Mouse (Mus musculus) embryo, embryonic 10.5 days (tissue): ENCODE results near the gene Gm3594.
"Not testable (repeated sequence)": the region's sequence is repeated elsewhere in the genome, so short reads cannot be mapped to it uniquely, and the experiment has no call there.

Experiments
- DNase-seq: peaks from one replicate; pipeline ENCODE4 v3.0.0-alpha.2; 2015; ENCODE audit warnings: low spot score

Gene Gm3594

DNA sequence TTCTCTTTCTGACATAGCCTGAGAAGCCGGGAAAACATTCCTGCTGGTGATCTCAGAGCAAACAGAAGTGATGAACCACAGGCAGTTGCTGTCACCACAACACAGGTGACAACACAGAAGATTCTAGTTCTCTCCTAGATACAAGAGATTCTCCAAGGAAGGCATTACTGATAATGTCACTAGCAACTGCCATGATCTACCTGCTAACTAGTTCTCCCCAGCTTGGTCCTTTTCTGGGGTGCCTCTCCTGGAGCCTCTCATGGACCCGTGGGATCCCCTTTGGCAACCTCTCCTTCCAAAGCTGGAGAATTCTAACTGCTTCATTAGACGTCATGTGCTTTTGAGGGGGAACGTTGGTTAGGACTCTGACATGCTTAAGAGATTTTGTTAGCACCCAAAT, at the start of gene Gm3594:
Gene Gm3594, minus strand, starts transcription at position 101 of the 400 bp plus-strand sequence.
- not testable (repeated sequence) for DNase-seq

DNA sequence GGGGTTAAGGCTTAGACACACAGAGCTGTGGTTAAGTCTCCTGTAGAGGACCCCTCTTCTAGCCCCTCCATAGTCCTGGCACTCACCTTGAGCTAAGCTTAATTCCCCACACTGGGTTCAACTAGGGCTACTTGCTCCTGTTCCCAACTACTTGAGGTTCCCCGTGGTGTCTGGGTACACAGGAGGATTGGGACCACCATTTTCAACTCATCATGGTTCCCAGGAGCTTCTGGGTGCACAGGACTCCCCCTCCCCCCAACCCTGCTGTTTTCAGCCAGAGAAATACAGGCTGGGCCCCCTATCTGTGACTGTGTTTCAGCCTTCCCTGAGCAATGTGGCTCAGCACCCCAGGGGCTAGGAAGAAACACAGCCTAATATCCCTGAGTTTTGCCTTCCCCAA, 41.9 kb upstream of the Gm3594 start:
- DNase-seq: not testable (repeated sequence)

DNA sequence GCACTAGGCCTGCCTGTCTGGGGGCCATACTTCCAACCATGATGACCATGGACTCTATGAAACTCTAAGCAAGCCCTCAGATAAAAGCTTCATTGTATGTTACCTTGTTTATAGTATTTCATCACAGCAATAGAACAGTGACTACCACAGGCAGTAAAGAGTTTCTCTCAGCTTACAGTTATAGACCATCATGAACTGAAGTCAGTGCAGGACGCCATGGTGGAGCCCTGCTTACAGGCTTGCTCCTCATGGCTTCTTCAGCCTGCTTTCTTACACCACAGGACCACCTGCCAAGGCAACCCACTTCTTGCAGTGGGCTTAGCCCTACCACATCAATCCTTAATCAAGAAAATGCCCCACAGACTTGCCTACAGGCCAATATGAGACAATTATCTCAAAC, 41.1 kb upstream of the Gm3594 start:
- not testable (repeated sequence) for DNase-seq

DNA sequence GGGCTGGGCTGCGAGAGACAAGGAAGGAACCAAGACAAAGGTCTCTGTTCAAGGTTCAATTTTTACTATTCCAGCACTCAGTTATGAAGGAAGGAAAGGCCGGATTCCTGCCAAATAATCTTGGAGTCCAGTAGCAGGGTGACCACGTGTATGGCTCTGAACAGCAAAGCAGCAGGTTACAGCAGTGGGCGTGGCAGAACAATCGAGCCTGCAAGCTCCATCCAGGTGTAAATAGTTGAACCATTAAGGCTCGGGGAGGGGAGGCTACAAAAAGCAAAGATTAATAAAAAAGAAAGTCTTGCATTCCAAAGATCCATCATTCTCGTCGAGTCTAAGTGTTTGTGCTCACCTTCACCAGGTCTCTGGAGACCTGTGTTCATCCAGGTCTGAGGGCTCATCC, 37.7 kb upstream of the Gm3594 start:
- DNase-seq: not testable (repeated sequence)

GRCm38 (mm10) chr14:6471856-6472255, 27.4 kb upstream of the Gm3594 start:
- not testable (repeated sequence) for DNase-seq

DNA sequence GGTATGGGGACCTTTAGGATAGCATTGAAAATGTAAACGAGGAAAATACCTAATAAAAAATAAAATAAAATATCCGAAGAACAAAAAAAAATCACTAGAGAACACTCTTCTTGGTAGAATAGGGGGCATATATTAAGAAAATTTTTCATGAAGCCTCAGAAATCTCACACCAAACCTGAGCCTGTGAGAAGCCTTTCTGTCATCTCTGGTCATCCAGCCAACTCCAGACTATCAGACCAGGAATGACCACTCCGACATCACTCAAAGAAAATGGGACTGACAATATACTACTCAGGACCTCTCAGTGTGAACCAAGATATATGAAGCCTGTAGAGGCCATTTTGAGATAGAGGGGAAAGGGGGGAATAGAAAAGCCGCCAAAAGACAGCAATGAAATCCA, 3.6 kb downstream of the Gm3594 start:
- DNase-seq: not testable (repeated sequence)

DNA sequence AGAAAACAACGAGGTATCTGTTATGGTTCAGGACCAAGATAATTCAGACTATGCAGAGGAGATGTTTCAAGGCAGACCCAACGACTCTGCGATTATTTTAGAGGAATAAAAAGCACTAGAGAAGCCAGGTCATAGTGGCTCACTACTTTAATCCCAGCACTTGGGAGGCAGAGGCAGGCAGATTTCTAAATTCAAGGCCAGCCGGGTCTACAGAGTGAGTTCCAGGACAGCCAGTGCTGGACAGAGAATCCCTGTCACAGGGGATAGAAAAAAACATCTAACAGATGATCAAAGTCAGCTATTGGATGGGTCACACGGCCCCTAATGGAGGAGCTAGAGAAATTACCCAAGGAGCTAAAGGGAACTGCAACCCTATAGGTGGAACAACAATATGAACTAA, 4.2 kb downstream of the Gm3594 start:
- not testable (repeated sequence) for DNase-seq

GRCm38 (mm10) chr14:6426766-6427165, 17.6 kb downstream of the Gm3594 start:
- not testable (repeated sequence) for DNase-seq

- not testable (repeated sequence) for DNase-seq
Observed at GRCm38 (mm10) chr14:6426353-6426752, 18.1 kb downstream of the Gm3594 start.

- DNase-seq: not testable (repeated sequence)
Observed at GRCm38 (mm10) chr14:6412382-6412781, 32.0 kb downstream of the Gm3594 start, which contains the start of gene Gm3591. TSS of gene Gm3591 (minus strand) at chr14:6412482.

DNA sequence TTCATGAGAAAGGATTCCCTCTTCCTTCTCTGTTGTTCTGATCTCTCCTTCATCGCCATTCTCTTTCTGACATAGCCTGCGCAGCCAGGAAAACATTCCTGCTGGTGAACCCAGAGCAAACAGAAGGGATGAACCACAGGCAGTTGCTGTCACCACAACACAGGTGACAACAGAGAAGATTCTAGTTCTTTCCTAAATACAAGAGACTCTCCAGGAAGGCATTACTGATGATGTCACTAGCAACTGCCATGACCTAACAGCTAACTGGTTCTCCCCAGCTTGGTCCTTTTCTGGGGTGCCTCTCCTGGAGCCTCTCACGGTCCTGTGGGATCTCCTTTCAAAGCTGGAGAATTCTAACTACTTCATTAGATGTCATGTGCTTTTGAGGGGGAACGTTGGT, 54.2 kb downstream of the Gm3594 start, which contains the start of gene Gm16440:
Gene Gm16440, minus strand, starts transcription at position 101 of the 400 bp plus-strand sequence.
- DNase-seq: not testable (repeated sequence)
